Mouse (Mus musculus): Measurements from ENCODE around the gene Nr2f1.

- TF ChIP-seq CTCF (IDR thresholded peaks at IDR 0.05; ENCODE audit: borderline replicate concordance, control insufficient read depth, extremely low read depth, insufficient read depth, low read length, poor library complexity), result no peak
- TF ChIP-seq POLR2A (IDR thresholded peaks at IDR 0.05; ENCODE audit: control insufficient read depth, extremely low read depth, insufficient read depth, low read length, poor library complexity), result no peak
Observed at GRCm38 (mm10) chr13:78189586-78189985, 10.0 kb downstream of the Nr2f1 start.

Data from thymus, adult 2 months (tissue).